10 mouse cellular contexts compared by ENCODE assay signal in genomic region chr6:82880807-82881206, GRCm38 (mm10). TPM values are rescaled to one million over a fixed set of nuclear protein-coding genes. Genes with fewer than 3 reads are reported as not detected.
A peak's percentile ranks its signal among the peaks of the same experiment; 100 is the strongest.
DNase-seq lines count a peak whose midpoint lies in the region; ATAC-seq and TF ChIP-seq lines count a peak whose summit lies in the region.
"Had no signal": no experiment of that assay in that cellular context is flagged by ENCODE, and none has a peak within 500 bp of the region (broad histone marks: within the 10 kb centered on the region; RNA-seq: fewer than 3 reads in every experiment).

No protein-coding gene starts in this region.

- intact Hi-C loops in gastrocnemius, postnatal 14 days (cut with DNase I; ENCODE audit: low total_unique reads): no loop called here

- peak; percentile 27 for DNase-seq in gastrocnemius, postnatal 10 days
- DNase-seq in gastrocnemius, postnatal 14 days: no peak
- peak; percentile 21 for DNase-seq in right cerebral cortex, postnatal 14 days
- no peak for DNase-seq in right cerebral cortex, postnatal 10 days (ENCODE audit: low spot score in 2 of 2)
- peak; percentile 16 for DNase-seq in brain, adult 2 months (ENCODE audit: low read depth, low spot score)
- DNase-seq: forebrain, postnatal 0 days had no signal

- no peak for TF ChIP-seq POLR2A in small intestine, adult 2 months (IDR thresholded peaks at IDR 0.05; ENCODE audit: low read depth, low read length)

- H3K27me3 ChIP-seq in small intestine, adult 2 months (ENCODE audit: control insufficient read depth, insufficient read depth, low read length): no peaks in the 10 kb centered on the region
- H3K27me3 ChIP-seq: neural tube, embryonic 12.5 days had no signal

- peak; percentile 47; the same call in 1 of the 2 replicates for TF ChIP-seq CTCF in small intestine, adult 2 months (IDR thresholded peaks at IDR 0.05; ENCODE audit: extremely low read depth, insufficient read length, insufficient replicate concordance, low read depth, low read length)

- H3K4me1 ChIP-seq in small intestine, adult 2 months (ENCODE audit: control insufficient read depth, insufficient read depth, insufficient read length, low read length): peaks cover 10% of the 10 kb centered on the region
- H3K4me1 ChIP-seq: neural tube, embryonic 12.5 days had no signal

- WGBS in small intestine, adult 2 months: 87% methylated on average over 3 of the region's 3 CpGs

- no peak overlapping the region for H3K4me3 ChIP-seq in small intestine, adult 2 months (ENCODE audit: low read depth, low read length)
- H3K4me3 ChIP-seq: neural tube, embryonic 12.5 days had no signal

- no peaks in the 10 kb centered on the region for H3K36me3 ChIP-seq in small intestine, adult 2 months (ENCODE audit: control insufficient read depth, insufficient read depth, low read length)
- H3K36me3 ChIP-seq: neural tube, embryonic 12.5 days had no signal

- no peak overlapping the region for H3K27ac ChIP-seq in small intestine, adult 2 months (ENCODE audit: insufficient read depth, low read depth, low read length)
- H3K27ac ChIP-seq: neural tube, embryonic 12.5 days had no signal

- no peak for ATAC-seq in erythroblast, adult 5-6 weeks (replicated peaks; ENCODE audit: low FRiP score, poor library complexity, severe bottlenecking)
- ATAC-seq in inflammation-experienced regulatory T-cells, adult 6 months: no peak
- ATAC-seq: forebrain, postnatal 0 days had no signal

RNA-seq across cellular contexts. Expression of gene Sema4f, which starts 58.8 kb away (rescaled TPM):
- under 1 TPM; 0.47 to 0.49 TPM for total RNA-seq in gastrocnemius, postnatal 10 days (2021)
- total RNA-seq in gastrocnemius, postnatal 14 days (2021): under 1 TPM; 0.16 to 0.71 TPM
- polyA plus RNA-seq in small intestine, adult 2 months (2012; rRNA removed): 0.29 and 0.34 TPM in 2 replicates
- not detected in 2 replicates for total RNA-seq in erythroblast, adult 5-6 weeks (2015; ENCODE audit: low replicate concordance)
- not detected in 2 replicates for total RNA-seq in erythroblast, adult 5-6 weeks (2017; ENCODE audit: low replicate concordance)
- polyA plus RNA-seq in inflammation-experienced regulatory T-cells, adult 6 months (2017; shearing (Covaris generic)): 1 to 10 TPM; 2.4 to 3.6 (median 3.1) TPM

Comparison
In these comparisons a context has a peak if more than half of its experiments do, and no peak if none do; other contexts are left out.
1. DNase-seq: peak in gastrocnemius, postnatal 10 days (single experiment), right cerebral cortex, postnatal 14 days (single experiment) and brain, adult 2 months (single experiment); none in gastrocnemius, postnatal 14 days (single experiment) and right cerebral cortex, postnatal 10 days (0 of 2).